Mouse (Mus musculus) CH12.LX (cell line): Measurements from ENCODE around the gene Ppan. TPM values are rescaled to one million over a fixed set of nuclear protein-coding genes. Genes with fewer than 3 reads are reported as not detected.

Source experiments
- DNase-seq: peaks from one replicate; pipeline ENCODE4 v3.0.0-alpha.2; 2013; ENCODE audit errors: extremely low read depth
- H3K27ac ChIP-seq: 2 replicates; pipeline ENCODE4 v1.5.1; 2012; ENCODE audit warnings: low read depth, mild to moderate bottlenecking, control low read depth, moderate library complexity; ENCODE audit not compliant: insufficient read depth
- H3K27me3 ChIP-seq: replicated peaks from 2 replicates; pipeline ENCODE3; 2012; ENCODE audit warnings: inconsistent platforms
- H3K36me3 ChIP-seq, 2 experiments: replicated peaks in 1 of 2; 2 replicates each; pipeline versions ENCODE3 to v1.6.1; 2012; ENCODE audit warnings: inconsistent platforms in 1 of 2, low read length in 1 of 2, mild to moderate bottlenecking in 1 of 2, mixed read lengths in 1 of 2, moderate library complexity in 1 of 2; ENCODE audit not compliant: control insufficient read depth in 1 of 2, insufficient read depth in 1 of 2
- H3K4me1 ChIP-seq, 2 experiments: 2 replicates each; pipeline ENCODE4 v1.6.1; 2012; ENCODE audit warnings: inconsistent platforms in 1 of 2, moderate library complexity in 1 of 2; ENCODE audit not compliant: insufficient read depth in 2 of 2, control insufficient read depth in 1 of 2
- H3K4me2 ChIP-seq: 2 replicates; pipeline ENCODE4 v1.6.1; 2012; ENCODE audit warnings: low read depth, mild to moderate bottlenecking, control low read depth; ENCODE audit not compliant: poor library complexity, insufficient read depth, severe bottlenecking
- H3K4me3 ChIP-seq, 3 experiments: fragments of 150-350 bp in 1 of 3; sonication (generic) in 1 of 3; replicated peaks in 1 of 3; 2 replicates each; pipeline versions ENCODE3 to v1.5.1; 2011 to 2012; ENCODE audit warnings: low read depth in 2 of 3, low read length in 2 of 3, mild to moderate bottlenecking in 2 of 3, moderate library complexity in 2 of 3, control low read depth in 1 of 3, improper control_type of control experiment in 1 of 3, inconsistent platforms in 1 of 3, mixed read lengths in 1 of 3; ENCODE audit not compliant: poor library complexity in 1 of 3
- H3K79me2 ChIP-seq: replicated peaks from 2 replicates; pipeline ENCODE4 v1.6.1; 2012; ENCODE audit warnings: mild to moderate bottlenecking, moderate library complexity; ENCODE audit not compliant: control insufficient read depth, poor library complexity, insufficient read depth, severe bottlenecking; ENCODE audit errors: extremely low read depth
- H3K9ac ChIP-seq: 2 replicates; pipeline ENCODE4 v1.6.1; 2012; ENCODE audit warnings: low read depth, mild to moderate bottlenecking, control low read depth, moderate library complexity; ENCODE audit not compliant: insufficient read depth
- H3K9me3 ChIP-seq: replicated peaks from 2 replicates; pipeline ENCODE3; 2012; ENCODE audit warnings: low read length, inconsistent platforms, mixed read lengths
- CHD1 ChIP-seq: IDR thresholded peaks from 2 replicates; pipeline ENCODE4 v1.6.1; 2012; ENCODE audit warnings: low read depth, low read length, improper control_type of control experiment, inconsistent platforms
- CHD2 ChIP-seq: IDR thresholded peaks from 2 replicates; pipeline ENCODE4 v1.6.1; 2011; ENCODE audit warnings: low read length, improper control_type of control experiment
- CTCF ChIP-seq, 2 experiments: IDR thresholded peaks in 1 of 2; conservative IDR thresholded peaks in 1 of 2; 2 replicates each; pipeline ENCODE4 v1.5.1; 2011 to 2012; ENCODE audit warnings: low read depth in 2 of 2, low read length in 2 of 2, improper control_type of control experiment in 1 of 2, inconsistent platforms in 1 of 2, mild to moderate bottlenecking in 1 of 2, moderate library complexity in 1 of 2
- E2F4 ChIP-seq: IDR thresholded peaks from 2 replicates; pipeline ENCODE4 v1.6.1; 2011; ENCODE audit warnings: low read depth, low read length, improper control_type of control experiment; ENCODE audit not compliant: insufficient replicate concordance
- ELF1 ChIP-seq: IDR thresholded peaks from 2 replicates; pipeline ENCODE4 v1.6.1; 2014; ENCODE audit warnings: low read depth, mild to moderate bottlenecking, inconsistent platforms, low read length, improper control_type of control experiment
- EP300 ChIP-seq: IDR thresholded peaks from 2 replicates; pipeline ENCODE4 v1.6.1; 2011; ENCODE audit warnings: low read length, improper control_type of control experiment
- ETS1 ChIP-seq: conservative IDR thresholded peaks from 2 replicates; pipeline ENCODE4 v1.6.1; 2012; ENCODE audit warnings: low read depth, mild to moderate bottlenecking, inconsistent platforms, low read length, improper control_type of control experiment, moderate library complexity
- HCFC1 ChIP-seq: IDR thresholded peaks from 2 replicates; pipeline ENCODE4 v1.6.1; 2012; ENCODE audit warnings: low read depth, mild to moderate bottlenecking, inconsistent platforms, low read length, improper control_type of control experiment
- IRF4 ChIP-seq: IDR thresholded peaks from 2 replicates; pipeline ENCODE4 v1.6.1; 2014; ENCODE audit warnings: low read depth, mild to moderate bottlenecking, inconsistent platforms, low read length, improper control_type of control experiment
- JUN ChIP-seq: IDR thresholded peaks from 2 replicates; pipeline ENCODE4 v1.6.1; 2011; ENCODE audit warnings: low read depth, mild to moderate bottlenecking, low read length, improper control_type of control experiment, moderate library complexity; ENCODE audit not compliant: insufficient read depth
- JUND ChIP-seq: conservative IDR thresholded peaks from 2 replicates; pipeline ENCODE4 v1.6.1; 2011; ENCODE audit warnings: low read depth, low read length, improper control_type of control experiment
- KAT2A ChIP-seq: IDR thresholded peaks from 2 replicates; pipeline ENCODE4 v1.6.1; 2012; ENCODE audit warnings: low read length, improper control_type of control experiment, inconsistent platforms; ENCODE audit not compliant: insufficient replicate concordance
- MAFK ChIP-seq: IDR thresholded peaks from 2 replicates; pipeline ENCODE4 v1.6.1; 2011; ENCODE audit warnings: low read length, improper control_type of control experiment; ENCODE audit not compliant: insufficient replicate concordance
- MAX ChIP-seq: IDR thresholded peaks from 2 replicates; pipeline ENCODE4 v1.6.1; 2011; ENCODE audit warnings: low read length, improper control_type of control experiment
- MEF2A ChIP-seq: IDR thresholded peaks from 2 replicates; pipeline ENCODE4 v1.6.1; 2014; ENCODE audit warnings: low read depth, mild to moderate bottlenecking, inconsistent platforms, low read length, improper control_type of control experiment, borderline replicate concordance
- MYC ChIP-seq: IDR thresholded peaks from 2 replicates; pipeline ENCODE4 v1.6.1; 2011; ENCODE audit warnings: low read depth, mild to moderate bottlenecking, improper control_type of control experiment, low read length
- NRF1 ChIP-seq: IDR thresholded peaks from 2 replicates; pipeline ENCODE4 v1.6.1; 2014; ENCODE audit warnings: low read depth, mild to moderate bottlenecking, inconsistent platforms, low read length, improper control_type of control experiment, moderate library complexity
- PAX5 ChIP-seq: IDR thresholded peaks from 2 replicates; pipeline ENCODE4 v1.6.1; 2012; ENCODE audit warnings: low read length, inconsistent platforms, mixed read lengths
- POLR2A ChIP-seq: IDR thresholded peaks from 2 replicates; pipeline ENCODE4 v1.6.1; 2011; ENCODE audit warnings: low read depth, mild to moderate bottlenecking, improper control_type of control experiment, low read length
- POLR2AphosphoS2 ChIP-seq: IDR thresholded peaks from 2 replicates; pipeline ENCODE4 v1.6.1; 2011; ENCODE audit warnings: low read depth, low read length, improper control_type of control experiment
- RAD21 ChIP-seq: IDR thresholded peaks from 2 replicates; pipeline ENCODE4 v1.6.1; 2011; ENCODE audit warnings: low read depth, mild to moderate bottlenecking, low read length, improper control_type of control experiment, moderate library complexity
- RCOR1 ChIP-seq: conservative IDR thresholded peaks from 2 replicates; pipeline ENCODE4 v1.6.1; 2012; ENCODE audit warnings: low read depth, mild to moderate bottlenecking, inconsistent platforms, low read length, improper control_type of control experiment
- SMC3 ChIP-seq: IDR thresholded peaks from 2 replicates; pipeline ENCODE4 v1.6.1; 2011; ENCODE audit warnings: low read depth, low read length, improper control_type of control experiment
- TBP ChIP-seq: conservative IDR thresholded peaks from 2 replicates; pipeline ENCODE4 v1.6.1; 2011; ENCODE audit warnings: low read depth, low read length, improper control_type of control experiment
- TCF12 ChIP-seq: IDR thresholded peaks from 2 replicates; pipeline ENCODE4 v1.6.1; 2014; ENCODE audit warnings: low read depth, mild to moderate bottlenecking, inconsistent platforms, low read length, improper control_type of control experiment
- UBTF ChIP-seq: IDR thresholded peaks from 2 replicates; pipeline ENCODE4 v1.6.1; 2012; ENCODE audit warnings: low read depth, mild to moderate bottlenecking, inconsistent platforms, low read length, improper control_type of control experiment, moderate library complexity
- USF1 ChIP-seq: IDR thresholded peaks from 2 replicates; pipeline ENCODE4 v1.6.1; 2014; ENCODE audit warnings: low read depth, mild to moderate bottlenecking, inconsistent platforms, low read length, improper control_type of control experiment
- USF2 ChIP-seq: conservative IDR thresholded peaks from 2 replicates; pipeline ENCODE4 v1.6.1; 2011; ENCODE audit warnings: low read depth, low read length, improper control_type of control experiment
- ZKSCAN1 ChIP-seq: IDR thresholded peaks from 2 replicates; pipeline ENCODE4 v1.6.1; 2012; ENCODE audit warnings: low read depth, inconsistent platforms, low read length, improper control_type of control experiment, borderline replicate concordance
- ZMIZ1 ChIP-seq: IDR thresholded peaks from 2 replicates; pipeline ENCODE4 v1.6.1; 2012; ENCODE audit warnings: low read depth, mild to moderate bottlenecking, inconsistent platforms, low read length, improper control_type of control experiment
- ZNF384 ChIP-seq: IDR thresholded peaks from 2 replicates; pipeline ENCODE4 v1.6.1; 2012; ENCODE audit warnings: low read depth, low read length, improper control_type of control experiment, inconsistent platforms
- dilution Hi-C: fragments of 300-500 bp; cut with MboI; formaldehyde crosslinking; loops from 2 replicates; pipeline ENCODE4 v1.14.3; 2020; ENCODE audit warnings: low sequenced_read_pairs; ENCODE audit not compliant: extremely low pct_unique_long_range_greater_than_20kb, extremely low pct_ligation_motif_present
- in situ Hi-C: fragments of 300-500 bp; cut with MboI; formaldehyde crosslinking; loops from 3 replicates; pipeline ENCODE4 v1.14.3; 2019; ENCODE audit warnings: low sequenced_read_pairs, low pct_ligation_motif_present, low pct_unique_long_range_greater_than_20kb, mixed read lengths
- polyA plus RNA-seq: library from polyadenylated mRNA; unstranded; fragments of >175 nt; gene quantifications from 2 replicates; pipeline ENCODE4 v1.2.1, GENCODE M21; 2012; ENCODE audit warnings: low read depth; ENCODE audit not compliant: insufficient read length
- total RNA-seq, 2 experiments: library from RNA; depleted of rRNA; stranded (reverse); fragments of 300-350 nt in 1 of 2; fragments of >200 nt in 1 of 2; gene quantifications; 2 replicates each; pipeline ENCODE4 v1.2.3; 2012 to 2014

Gene Ppan
- total and polyA plus RNA-seq, 3 experiments: 272 to 359 (median 346) TPM

DNA sequence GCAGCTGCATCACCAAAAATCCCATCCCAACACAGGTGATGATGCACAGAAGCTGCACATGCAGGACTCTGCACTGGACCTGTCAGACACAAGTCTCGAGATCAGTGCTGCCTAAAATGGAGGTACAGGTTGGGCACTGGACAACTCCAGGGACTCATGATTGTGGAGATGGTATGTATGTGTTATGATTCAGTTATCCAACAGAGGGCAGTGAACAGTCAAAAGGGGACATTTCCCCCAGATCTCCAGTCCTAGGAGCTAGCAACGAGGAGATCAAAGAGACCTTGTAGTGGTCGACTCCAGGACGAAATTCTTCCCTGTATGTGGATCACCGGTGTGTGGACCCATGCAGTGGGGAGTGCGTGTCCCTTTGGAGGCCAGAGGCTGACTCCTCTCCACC lies 28.0 kb upstream of the Ppan start:
- no peak for TF ChIP-seq ZMIZ1
- no peak for TF ChIP-seq E2F4
- no peak for TF ChIP-seq CHD2
- TF ChIP-seq CTCF (conservative IDR thresholded peaks at IDR 0.05 in 1 of 2, IDR thresholded peaks at IDR 0.05 in 1 of 2; ENCODE audit: low read depth in 2 of 2, low read length in 2 of 2): peak in 1 of 2 experiments; percentile 50; a peak in 2 of 4 replicates
- TF ChIP-seq KAT2A: no peak
- no peak for TF ChIP-seq USF1
- no peak for TF ChIP-seq ELF1
- no peak for TF ChIP-seq MEF2A
- no peak for TF ChIP-seq ZKSCAN1
- no peak for TF ChIP-seq CHD1
- no peak for TF ChIP-seq JUN
- no peak for TF ChIP-seq ETS1
- no peak for TF ChIP-seq EP300
- TF ChIP-seq RAD21: peak; percentile 9
- no peak for TF ChIP-seq MAX
- no peak for TF ChIP-seq JUND
- TF ChIP-seq NRF1: no peak
- TF ChIP-seq UBTF: no peak
- no peak for TF ChIP-seq POLR2AphosphoS2
- TF ChIP-seq IRF4: 0 out of 2 replicates have a peak, but pooled peaks have one; percentile 15
- no peak for TF ChIP-seq MYC
- TF ChIP-seq, all 38 proteins: peak for 3
- DNase-seq: no peak

DNA sequence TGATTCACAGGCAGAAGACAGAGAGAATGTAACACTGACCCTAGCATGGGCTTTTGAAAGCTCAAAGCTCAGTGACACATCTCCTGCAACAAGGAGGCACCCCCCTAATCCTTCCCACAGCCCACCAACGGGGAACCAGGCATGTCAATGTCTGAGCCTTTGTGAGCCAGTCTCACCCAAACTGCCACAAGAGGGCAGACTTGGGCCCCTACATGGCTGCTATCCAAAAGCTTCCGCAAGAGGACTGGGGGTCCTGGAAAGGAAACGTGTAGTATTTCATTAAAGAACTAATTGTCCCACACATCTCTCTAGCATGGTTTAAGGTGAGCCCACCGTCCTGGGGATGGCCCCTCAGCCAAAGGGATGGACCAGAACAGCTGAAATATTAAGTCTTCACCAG lies 26.2 kb upstream of the Ppan start:
- no peaks in the 10 kb centered on the region for H3K79me2 ChIP-seq
- H3K9ac ChIP-seq: 0 out of 2 replicates have a peak overlapping the region, but pooled peaks have one; percentile 14
- peak; percentile 53 for DNase-seq
- H3K9me3 ChIP-seq: no peaks in the 10 kb centered on the region
- peak overlapping the region; percentile 80 for H3K27ac ChIP-seq
- H3K4me3 ChIP-seq: peak overlapping the region in 1 of 3 experiments; percentile 36
- H3K36me3 ChIP-seq: no peaks in the 10 kb centered on the region
- peaks cover 5 to 7% of the 10 kb centered on the region in 2 experiments; a peak in 2 of 4 replicates for H3K4me1 ChIP-seq
- TF ChIP-seq TCF12 (peak; percentile 56; the same call in 1 of the 2 replicates), NRF1 (peak; percentile 31; the same call in 1 of the 2 replicates), RCOR1 (no peak), EP300 (no peak), MAFK (no peak), POLR2AphosphoS2 (no peak), TBP (no peak), SMC3 (peak; percentile 58), HCFC1 (no peak), RAD21 (peak; percentile 52), CTCF (conservative IDR thresholded peaks at IDR 0.05 in 1 of 2, IDR thresholded peaks at IDR 0.05 in 1 of 2; ENCODE audit: low read depth in 2 of 2, low read length in 2 of 2) (peak; percentile 63 to 83), PAX5 (no peak), USF2 (no peak), ELF1 (peak; percentile 34; the same call in 1 of the 2 replicates), ZNF384 (no peak), POLR2A (peak; percentile 48; the same call in 1 of the 2 replicates)
- TF ChIP-seq, all 38 proteins: peak for 7
- Histone ChIP-seq H3K4me2 (peak overlapping the region; percentile 63), H3K27me3 (peaks cover 54% of the 10 kb centered on the region)
- dilution Hi-C loops (no loop called here), in situ Hi-C loops (no loop called here)

More for the DNA sequence above, 28.0 kb upstream of the Ppan start:
- in situ Hi-C loops: no loop called here
- peak overlapping the region; percentile 22; the same call in 1 of the 2 replicates for H3K4me2 ChIP-seq
- no peaks in the 10 kb centered on the region for H3K36me3 ChIP-seq
- no peaks in the 10 kb centered on the region for H3K9me3 ChIP-seq
- peaks cover 54% of the 10 kb centered on the region for H3K27me3 ChIP-seq
- H3K9ac ChIP-seq: no peak overlapping the region
- dilution Hi-C loops: no loop called here
- H3K4me1 ChIP-seq: peaks cover 5 to 7% of the 10 kb centered on the region in 2 experiments; a peak in 2 of 4 replicates
- no peak overlapping the region for H3K4me3 ChIP-seq
- H3K27ac ChIP-seq: no peak overlapping the region
- no peaks in the 10 kb centered on the region for H3K79me2 ChIP-seq
